Mouse (Mus musculus) left cerebral cortex, postnatal 14 days (tissue): Measurements from ENCODE around the gene Sgta. TPM values are rescaled to one million over a fixed set of nuclear protein-coding genes. Genes with fewer than 3 reads are reported as not detected.
"Not testable (repeated sequence)": the region's sequence is repeated elsewhere in the genome, so short reads cannot be mapped to it uniquely, and the experiment has no call there.

Experiments
- DNase-seq, 2 experiments: peaks; one replicate each; pipeline ENCODE4 v3.0.0; 2021 to 2022; ENCODE audit warnings: low spot score in 2 of 2, mixed read lengths in 1 of 2
- intact Hi-C: fragments of 180-260 bp; cut with DNase I; formaldehyde crosslinking; loops from one replicate; pipeline ENCODE4 v1.15.1; 2025
- total RNA-seq, 2 experiments: library from RNA; stranded (reverse); gene quantifications; 2 replicates each; pipeline ENCODE4 v1.2.3; 2021

Sgta gene
- total RNA-seq, 2 experiments from 2014 or later: 178 to 186 TPM

GRCm38 (mm10) chr10:81064519-81064918 lies 4.5 kb upstream of the Sgta start:
- DNase-seq, intact Hi-C loops: not testable (repeated sequence)

- no peak for DNase-seq
- intact Hi-C loops: no loop called here
Observed at GRCm38 (mm10) chr10:81062710-81063109, 2.7 kb upstream of the Sgta start.

GRCm38 (mm10) chr10:81058896-81059295 lies 1.1 kb downstream of the Sgta start:
- no peak for DNase-seq
- intact Hi-C loops: no loop called here

- no peak for DNase-seq
- intact Hi-C loops: no loop called here
Observed at GRCm38 (mm10) chr10:81057406-81058130, 2.4 kb downstream of the Sgta start.

- DNase-seq, intact Hi-C loops: not testable (repeated sequence)
Observed at GRCm38 (mm10) chr10:81055802-81056340, 4.1 kb downstream of the Sgta start.

GRCm38 (mm10) chr10:81055169-81055568 lies 4.8 kb downstream of the Sgta start:
- intact Hi-C loops: no loop called here
- no peak for DNase-seq

- no peak for DNase-seq
- intact Hi-C loops: no loop called here
Observed at GRCm38 (mm10) chr10:81052577-81052976, 7.4 kb downstream of the Sgta start.

- DNase-seq: no peak
Observed at GRCm38 (mm10) chr10:81051133-81051532, 8.8 kb downstream of the Sgta start.

GRCm38 (mm10) chr10:81050645-81051044 lies 9.3 kb downstream of the Sgta start:
- DNase-seq: no peak
- intact Hi-C loops: no loop called here

More at GRCm38 (mm10) chr10:81051133-81051532, 8.8 kb downstream of the Sgta start:
- intact Hi-C loops: no loop called here

GRCm38 (mm10) chr10:81045246-81045645 lies 14.7 kb downstream of the Sgta start:
- intact Hi-C loops: not testable (repeated sequence)

GRCm38 (mm10) chr10:81041458-81042175 lies 18.4 kb downstream of the Sgta start:
- peak; percentile 73 to 83 for DNase-seq
- intact Hi-C loops: loop anchor here (2.0 kb wide), 1 partner anchor 43 kb away; no protein-coding TSS in a partner anchor

More at GRCm38 (mm10) chr10:81045246-81045645, 14.7 kb downstream of the Sgta start:
- not testable (repeated sequence) for DNase-seq

- intact Hi-C loops: no loop called here
Observed at GRCm38 (mm10) chr10:81036988-81037580, 22.9 kb downstream of the Sgta start, which contains the start of gene Slc39a3. Slc39a3 (minus strand) TSS chr10:81037426.

GRCm38 (mm10) chr10:81036251-81036650 lies 23.7 kb downstream of the Sgta start:
- intact Hi-C loops: no loop called here
- no peak for DNase-seq

More at GRCm38 (mm10) chr10:81036988-81037580, 22.9 kb downstream of the Sgta start, which contains the start of gene Slc39a3:
- DNase-seq: peak; percentile 100

- intact Hi-C loops: no loop called here
- no peak for DNase-seq
Observed at GRCm38 (mm10) chr10:81033586-81033985, 26.4 kb downstream of the Sgta start.

- intact Hi-C loops: no loop called here
- no peak for DNase-seq
Observed at GRCm38 (mm10) chr10:81029031-81029430, 30.9 kb downstream of the Sgta start.

GRCm38 (mm10) chr10:81028219-81028618 lies 31.8 kb downstream of the Sgta start:
- intact Hi-C loops: no loop called here
- DNase-seq: no peak

GRCm38 (mm10) chr10:81027331-81027730 lies 32.6 kb downstream of the Sgta start:
- intact Hi-C loops: no loop called here
- DNase-seq: no peak

GRCm38 (mm10) chr10:81026857-81027256 lies 33.1 kb downstream of the Sgta start:
- no peak for DNase-seq
- intact Hi-C loops: no loop called here

- intact Hi-C loops: no loop called here
Observed at GRCm38 (mm10) chr10:81025639-81026275, 34.2 kb downstream of the Sgta start, which contains the start of gene Diras1. Diras1 (minus strand) TSS chr10:81025662.

More at GRCm38 (mm10) chr10:81025639-81026275, 34.2 kb downstream of the Sgta start, which contains the start of gene Diras1:
- DNase-seq: no peak
